Mouse (Mus musculus) MN1 (cell line): ENCODE measurements at regions not wholly inside any gene's neighbourhood (a gene's known extent, or its start where the extent isn't known, plus 50 kb on each side); places are given as distances from the start of the nearest gene placed in this dataset.

ENCODE experiments used
- DNase-seq: peaks from one replicate; pipeline ENCODE4 v3.0.0-alpha.2; 2016; ENCODE audit warnings: low spot score

DNA sequence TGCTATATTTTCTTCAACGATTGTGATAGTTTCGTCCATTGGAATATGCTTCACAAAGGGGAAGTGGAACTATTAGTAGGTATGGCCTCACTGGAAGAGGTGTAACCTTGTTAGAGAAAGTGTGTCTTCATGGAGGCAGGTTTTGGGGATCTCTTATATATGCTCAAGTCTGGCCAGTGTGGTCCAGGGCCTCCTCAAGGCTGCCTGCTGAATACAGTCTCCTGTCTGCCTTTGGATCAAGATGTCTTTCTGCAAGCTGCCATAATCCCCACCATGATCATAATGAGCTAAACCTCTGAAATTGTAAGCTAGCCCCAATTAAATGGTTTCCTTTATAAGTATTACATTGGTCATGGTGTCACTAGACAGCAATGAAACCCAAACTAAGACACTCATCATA is 384.3 kb downstream of the Btbd3 start:
- no peak for DNase-seq

DNA sequence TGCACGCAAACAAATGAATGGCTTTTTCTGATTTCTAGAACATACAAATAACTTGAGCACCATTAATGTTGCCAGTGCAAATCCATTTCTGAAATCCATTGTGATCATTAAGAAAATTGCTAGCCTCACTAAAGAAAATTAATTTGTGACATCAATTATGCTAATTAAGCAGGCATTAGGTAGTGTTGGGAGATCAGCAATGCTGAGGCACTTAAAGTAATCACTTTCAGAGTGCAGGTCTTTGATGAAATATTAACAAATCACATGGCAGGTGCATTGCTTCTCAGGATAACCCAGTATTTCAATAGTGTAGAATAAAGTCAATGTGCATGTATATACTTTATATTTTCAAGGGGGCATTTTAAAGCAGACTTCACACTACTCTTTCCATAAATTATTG is 385.0 kb downstream of the Btbd3 start:
- DNase-seq = no peak

GRCm38 (mm10) chr2:138648616-138649015 is 392.3 kb downstream of the Btbd3 start:
- DNase-seq = no peak

DNA sequence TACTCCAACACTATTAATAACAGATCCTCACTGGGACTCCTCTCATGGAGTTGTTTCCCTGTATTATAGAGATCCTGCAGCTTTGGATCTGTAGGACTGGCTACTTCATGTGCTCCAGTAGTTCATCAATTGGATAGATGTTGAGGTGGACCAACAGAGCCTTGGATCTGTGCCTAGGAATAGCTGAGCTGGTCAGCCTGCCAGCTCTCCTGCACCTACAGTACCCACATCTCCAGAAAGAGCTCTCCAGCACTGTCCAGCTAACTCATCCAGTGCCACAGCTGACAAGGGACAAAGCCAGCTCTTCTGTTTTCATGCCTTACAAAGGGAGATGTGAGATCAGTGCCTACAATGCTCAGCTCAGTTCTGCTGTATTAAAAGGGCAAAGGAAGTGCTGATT is 403.0 kb downstream of the Btbd3 start:
- DNase-seq = no peak

DNA sequence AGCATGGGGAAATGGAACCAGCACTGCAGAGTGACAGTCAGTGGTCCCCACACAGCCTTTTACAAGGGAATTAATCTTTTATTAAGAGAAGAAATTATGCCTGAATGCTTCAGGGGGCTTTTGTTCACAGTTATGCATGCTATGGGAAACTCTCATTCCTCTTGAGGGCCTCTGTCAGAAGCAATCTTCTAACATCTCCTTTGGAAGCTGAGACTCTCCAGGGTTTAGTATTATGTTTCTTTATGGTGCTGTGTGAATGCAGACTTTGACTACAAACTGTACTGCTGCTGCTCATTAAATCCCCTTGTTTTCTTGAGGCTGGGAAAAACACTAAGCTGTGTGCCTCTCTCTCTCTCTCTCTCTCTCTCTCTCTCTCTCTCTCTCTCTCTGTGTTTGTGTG is 413.9 kb downstream of the Btbd3 start:
- DNase-seq = no peak

GRCm38 (mm10) chr2:138674801-138675200 is 418.4 kb downstream of the Btbd3 start:
- no peak for DNase-seq

- DNase-seq = no peak
Measured at GRCm38 (mm10) chr2:138675229-138676065, 419.1 kb downstream of the Btbd3 start.

DNA sequence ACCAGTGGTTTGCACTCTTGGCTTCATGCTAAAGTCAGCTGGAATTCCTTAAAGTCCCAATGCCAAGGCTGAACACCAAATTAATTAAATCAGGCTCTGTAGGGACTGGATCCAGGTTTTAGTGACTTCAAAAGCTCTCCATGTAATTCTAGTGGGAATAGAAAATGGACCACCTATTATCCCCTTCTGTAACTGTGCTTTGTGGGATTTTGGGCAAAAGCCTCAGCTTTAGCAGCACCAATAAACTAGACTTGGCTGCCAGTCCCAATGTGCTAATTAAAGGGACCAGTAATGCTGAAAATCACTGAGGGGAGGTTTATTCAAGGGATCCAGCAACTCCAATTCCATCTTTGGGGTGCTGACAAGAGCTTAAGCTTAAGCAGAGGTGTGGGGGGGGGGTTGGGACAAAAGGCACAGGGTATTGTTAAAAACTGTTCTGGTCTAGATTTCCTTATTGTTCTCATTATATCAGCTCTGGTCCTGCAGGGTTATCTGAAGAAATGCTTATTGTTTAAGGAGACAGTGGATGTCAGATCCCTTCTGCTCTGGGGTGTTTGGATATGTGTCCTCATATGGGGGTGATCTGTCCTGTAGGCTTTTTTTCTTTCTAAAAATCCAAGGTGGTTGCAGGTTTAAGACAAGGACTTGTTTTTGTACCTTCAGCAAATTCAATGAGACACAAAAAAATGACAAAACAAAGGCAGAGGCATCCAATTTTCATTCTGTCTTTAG is 431.9 kb downstream of the Btbd3 start:
- DNase-seq = no peak

DNA sequence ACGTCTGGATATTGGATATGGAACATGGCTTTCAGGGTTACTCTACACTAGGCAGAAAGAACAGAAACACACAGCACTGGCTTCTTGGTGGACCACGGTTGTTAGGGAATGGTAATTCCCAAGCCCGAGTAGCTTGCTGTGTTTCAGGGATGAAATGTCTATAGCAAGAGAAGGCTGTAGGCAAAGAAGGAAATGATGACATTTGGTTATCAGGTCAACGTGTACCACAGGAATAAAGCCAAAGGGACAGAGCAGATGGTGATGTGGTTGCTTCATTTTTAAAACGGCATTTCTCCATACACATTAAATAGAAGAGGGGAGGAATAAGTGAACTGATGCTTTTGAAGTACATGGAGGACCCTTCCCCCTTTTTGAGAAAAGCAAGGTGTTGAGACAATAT is 433.1 kb downstream of the Btbd3 start:
- no peak for DNase-seq

GRCm38 (mm10) chr2:138702783-138703182 is 446.4 kb downstream of the Btbd3 start:
- no peak for DNase-seq

DNA sequence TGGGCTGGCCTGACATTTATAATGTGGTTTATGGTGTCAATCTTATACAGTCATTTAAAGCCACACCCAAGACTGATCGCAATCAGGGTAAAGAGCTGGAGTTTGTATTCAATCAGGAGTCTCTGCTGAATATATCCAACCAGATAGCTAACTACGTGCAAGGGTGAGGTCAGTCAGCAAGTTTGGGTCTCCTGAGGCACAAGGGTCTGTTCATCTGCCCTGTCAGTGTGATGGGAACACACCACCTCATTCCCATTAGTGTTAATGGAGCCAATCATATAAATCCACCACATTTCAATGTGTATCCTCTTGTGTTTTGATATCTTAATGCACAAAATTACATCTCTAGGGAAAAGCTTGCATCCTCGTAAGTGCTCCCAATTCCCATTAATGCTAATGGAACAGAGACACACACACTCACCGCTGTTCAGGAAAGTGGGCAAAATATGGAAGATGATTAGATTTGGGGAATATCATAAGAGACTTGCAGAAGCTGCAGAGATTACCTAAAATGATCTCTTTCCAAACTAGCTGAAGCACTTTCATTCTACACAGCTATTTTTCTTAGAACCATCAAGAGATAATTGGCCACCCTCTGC is 447.7 kb downstream of the Btbd3 start:
- no peak for DNase-seq

DNA sequence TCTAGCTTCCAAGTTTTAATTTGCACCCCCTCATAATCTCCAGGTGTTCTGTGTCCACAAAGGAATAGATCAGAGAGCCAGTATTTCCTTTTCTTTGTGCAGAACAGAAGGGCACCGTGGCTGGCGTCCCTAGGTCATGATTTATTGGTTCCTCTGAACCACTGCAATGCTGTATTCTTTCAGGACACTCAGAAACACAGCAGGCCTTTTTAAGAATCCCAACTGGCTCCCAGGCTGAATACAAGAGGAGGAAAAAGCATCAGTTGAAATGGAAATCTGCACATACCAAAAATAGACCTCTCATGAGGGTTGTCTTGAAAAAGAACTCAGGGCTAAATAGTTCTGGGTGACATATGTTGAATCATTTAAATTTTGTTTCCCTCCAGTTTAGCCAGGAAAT is 452.4 kb downstream of the Btbd3 start:
- no peak for DNase-seq

DNA sequence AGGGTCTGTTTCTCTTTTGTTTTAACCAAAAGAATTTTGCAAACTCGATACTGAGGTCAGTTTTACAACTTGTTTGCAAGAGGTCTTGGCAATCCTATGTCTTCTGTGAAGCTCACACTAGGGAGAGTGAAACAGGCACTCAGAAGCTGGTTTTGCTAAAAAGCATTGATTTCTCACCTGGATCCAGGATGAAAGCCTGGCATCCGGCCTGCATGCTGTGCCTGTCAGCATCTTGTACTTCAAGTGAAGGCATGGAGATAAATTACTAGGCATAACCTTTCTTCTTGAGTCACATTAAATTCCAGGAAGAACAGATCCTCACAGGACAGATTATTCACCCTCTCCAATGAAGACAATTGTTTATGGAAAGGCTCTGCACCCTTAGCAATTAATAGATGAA is 477.5 kb downstream of the Btbd3 start:
- no peak for DNase-seq

DNA sequence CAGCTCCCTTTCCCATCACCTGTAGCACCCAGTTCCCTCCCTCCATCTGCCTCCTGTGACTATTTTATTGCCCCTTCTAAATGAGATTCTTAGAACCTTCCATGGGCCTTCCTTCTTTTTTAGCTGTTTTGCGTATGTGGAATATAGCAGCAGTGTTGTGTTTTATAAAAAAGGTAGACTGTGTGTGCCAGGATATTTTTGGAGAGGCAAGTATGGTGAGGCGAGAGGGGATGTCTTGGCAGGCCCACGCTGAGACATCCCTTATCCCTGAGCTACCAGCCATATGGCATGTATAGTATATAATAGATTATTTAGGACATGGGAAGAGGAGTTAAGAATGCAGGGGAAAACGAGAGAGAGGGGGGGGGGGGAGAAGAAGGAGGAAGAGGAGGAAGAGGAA is 488.4 kb downstream of the Btbd3 start:
- no peak for DNase-seq

- no peak for DNase-seq
Measured at GRCm38 (mm10) chr2:138760439-138760963, 504.1 kb downstream of the Btbd3 start.

DNA sequence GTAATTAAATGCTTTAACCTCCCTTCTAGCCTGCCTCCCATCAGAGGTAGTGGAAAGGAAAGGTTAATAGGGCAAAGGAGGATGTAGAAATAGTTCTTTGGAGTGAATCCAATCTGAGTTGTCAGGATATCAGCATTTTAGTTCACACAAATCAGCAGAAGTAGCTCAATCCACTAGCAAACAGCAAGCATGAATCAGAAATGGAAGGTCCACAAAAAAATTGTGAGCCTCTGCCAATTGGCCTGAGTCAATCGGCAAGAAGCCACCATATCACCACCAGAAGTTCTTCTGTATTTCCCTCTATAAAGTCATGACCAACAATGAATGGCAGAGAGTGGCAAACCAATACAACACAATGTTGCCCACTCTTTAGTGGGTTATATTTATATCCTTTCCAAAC is 505.0 kb downstream of the Btbd3 start:
- DNase-seq = no peak

DNA sequence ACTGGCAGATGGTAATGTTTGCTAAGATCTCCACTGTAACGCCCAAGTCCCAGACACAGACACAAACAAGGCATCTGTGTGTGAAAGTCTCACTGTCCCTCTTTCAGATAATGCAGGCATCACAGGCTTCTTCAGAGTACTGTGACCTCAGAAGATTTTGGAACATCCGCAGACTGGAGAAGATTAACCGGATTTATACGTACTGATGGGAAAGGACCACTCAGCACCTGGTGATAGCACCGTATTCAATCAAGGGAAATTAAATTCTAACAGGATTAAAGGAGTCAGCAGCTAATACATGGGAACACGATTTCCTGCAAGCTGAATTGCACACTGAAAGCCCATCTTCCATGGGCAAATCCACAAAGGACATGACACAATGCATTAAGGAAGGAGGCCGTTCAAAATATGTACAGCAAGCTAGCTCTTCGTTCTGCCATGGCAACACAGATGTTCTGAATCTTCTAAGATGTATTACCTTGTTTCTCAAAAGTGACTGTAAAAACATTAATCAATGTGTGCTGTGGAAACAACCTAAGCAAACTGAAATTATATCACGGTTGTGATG is 510.0 kb downstream of the Btbd3 start:
- no peak for DNase-seq

- DNase-seq = no peak
Measured at GRCm38 (mm10) chr2:138783781-138784180, 527.4 kb downstream of the Btbd3 start.

DNA sequence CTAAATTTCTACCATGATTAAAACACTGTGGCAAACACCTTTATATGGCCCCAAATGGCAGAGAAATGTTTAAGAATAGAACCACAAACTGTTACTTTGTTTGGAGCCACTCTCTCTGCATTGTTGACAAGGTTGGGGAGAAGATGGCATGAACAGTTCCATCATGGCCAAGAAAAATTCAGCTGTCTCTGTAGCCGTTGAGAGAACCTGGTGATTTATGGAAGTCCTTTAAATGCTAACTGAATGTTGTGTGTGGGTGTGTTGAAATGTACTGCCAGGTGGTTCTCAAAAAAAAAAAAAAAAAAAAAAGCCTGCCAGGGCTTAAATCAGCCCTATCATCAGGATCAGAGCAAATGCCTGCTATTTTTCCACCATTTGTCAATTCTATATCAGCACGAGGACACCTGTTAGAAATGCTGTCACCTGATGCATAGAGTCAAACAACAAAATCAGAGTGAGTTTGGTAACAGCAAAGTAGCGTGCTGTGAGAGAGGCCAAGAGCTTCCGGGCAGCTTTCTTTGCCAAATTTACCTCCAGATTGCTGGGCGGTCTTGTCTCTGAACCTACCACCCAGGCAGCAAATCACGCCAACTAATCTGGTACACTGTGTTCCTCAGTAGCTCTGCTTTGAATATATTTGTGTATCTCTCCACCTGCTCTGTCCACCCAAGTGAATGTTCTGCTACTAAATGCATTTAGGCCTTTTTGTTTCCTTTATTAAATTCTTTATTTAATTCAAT is 536.5 kb downstream of the Btbd3 start:
- no peak for DNase-seq

GRCm38 (mm10) chr2:138806196-138806595 is 549.8 kb downstream of the Btbd3 start:
- DNase-seq = no peak

- no peak for DNase-seq
Measured at GRCm38 (mm10) chr2:138809767-138810166, 553.4 kb downstream of the Btbd3 start.

DNA sequence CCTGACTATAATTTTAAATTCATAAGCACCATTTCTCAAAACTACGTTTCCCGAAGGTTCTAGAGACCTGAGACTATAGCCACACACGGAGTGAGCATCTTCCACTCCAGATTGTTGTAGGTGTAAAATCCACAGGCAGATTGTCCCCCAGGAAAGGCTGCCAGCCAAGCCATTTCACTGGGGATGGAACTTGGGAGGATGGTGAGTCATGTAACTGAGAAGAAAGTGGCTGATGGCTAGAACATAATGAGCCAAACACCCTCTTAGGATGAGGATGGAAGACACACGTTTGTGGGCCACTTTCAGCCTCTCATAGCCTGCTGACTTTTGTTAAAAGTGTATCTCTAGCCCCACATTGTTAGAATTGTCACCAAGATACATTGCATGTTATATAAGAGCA is 564.1 kb downstream of the Btbd3 start:
- no peak for DNase-seq
